Mouse (Mus musculus): ENCODE results near the gene Nmrk2.

Nmrk2 gene

DNA sequence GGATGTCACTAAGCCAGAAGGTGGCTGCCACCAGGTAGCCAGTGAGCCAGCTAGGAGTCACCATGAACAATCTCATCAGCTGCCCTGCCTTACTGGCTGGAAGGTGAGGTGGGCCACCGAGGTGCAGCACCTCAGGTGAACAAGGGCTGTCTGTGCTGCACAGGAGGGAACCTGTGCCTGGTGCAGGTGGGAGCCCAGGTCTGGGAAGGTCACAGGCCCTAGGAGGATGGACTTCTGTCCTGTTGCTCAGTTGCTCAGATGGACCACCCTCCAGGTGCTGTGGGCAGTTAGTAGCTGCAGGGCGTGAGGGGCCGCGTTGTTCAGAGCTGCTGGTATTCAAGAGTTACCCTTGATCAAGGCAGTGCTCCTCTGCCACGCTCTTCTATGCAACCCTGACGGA, 15.0 kb upstream of the Nmrk2 start:
- DNase-seq (ENCODE audit: low spot score in 2 of 2), result no peak

DNA sequence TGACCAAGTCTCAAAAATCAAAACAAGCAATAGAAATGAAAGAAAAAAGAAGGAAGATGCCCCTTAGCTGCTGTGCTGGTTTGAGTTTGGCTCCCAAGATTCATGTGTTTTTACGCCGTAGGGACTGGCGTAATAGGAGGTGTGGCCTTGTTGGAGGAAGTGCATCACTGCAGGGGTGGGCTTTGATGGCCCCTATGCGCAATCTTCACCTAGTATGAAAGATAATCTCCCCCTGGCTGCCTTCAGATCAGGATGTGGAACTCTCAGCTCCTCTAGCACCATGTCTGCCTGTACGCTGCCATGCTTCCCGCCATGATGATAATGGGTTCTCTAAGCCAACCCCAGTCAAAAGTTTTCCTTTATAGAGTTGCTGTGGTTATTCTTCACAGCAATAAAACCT, 14.4 kb upstream of the Nmrk2 start:
- no peak for DNase-seq (ENCODE audit: low spot score in 2 of 2)

DNA sequence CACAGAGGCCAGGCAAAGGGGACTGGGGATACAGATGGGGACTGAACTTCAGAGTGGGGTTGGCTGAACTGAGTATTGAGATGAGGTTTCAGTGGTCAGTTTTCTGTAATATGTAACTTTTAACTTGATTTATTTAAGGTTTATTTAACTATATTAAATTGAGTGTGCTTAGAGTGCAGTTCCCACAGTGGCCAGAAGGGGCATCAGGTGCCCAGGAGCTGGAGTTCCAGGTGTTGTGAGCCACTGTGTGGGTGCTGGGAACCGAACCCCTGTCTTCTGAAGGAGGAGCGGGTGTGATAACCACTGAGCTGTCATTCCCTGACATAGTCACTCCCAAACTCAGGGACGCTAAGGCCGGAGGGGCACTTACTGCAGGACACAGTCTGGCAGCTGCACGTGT, 8.3 kb upstream of the Nmrk2 start:
- no peak for DNase-seq (ENCODE audit: low spot score in 2 of 2)

DNA sequence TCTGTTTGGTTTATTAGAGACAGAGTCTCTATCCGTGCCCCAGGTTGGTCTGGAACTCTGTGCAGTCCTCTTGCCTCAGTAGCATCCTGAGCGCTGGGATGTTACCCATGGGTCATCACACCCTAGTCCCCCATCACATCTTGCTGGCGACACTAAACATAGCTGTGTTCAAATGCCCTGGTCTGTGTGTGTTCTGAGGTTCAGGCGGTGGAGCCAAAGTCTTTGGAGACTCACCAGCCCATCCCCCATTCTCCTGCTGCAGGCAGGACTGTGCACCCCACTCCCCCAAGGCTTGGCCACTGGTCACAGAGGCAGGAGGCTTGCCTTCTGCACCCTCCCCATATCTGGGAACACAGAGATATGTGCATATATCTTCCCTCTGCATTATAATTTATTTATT, 2.3 kb upstream of the Nmrk2 start:
- DNase-seq (ENCODE audit: low spot score in 2 of 2), result no peak

DNA sequence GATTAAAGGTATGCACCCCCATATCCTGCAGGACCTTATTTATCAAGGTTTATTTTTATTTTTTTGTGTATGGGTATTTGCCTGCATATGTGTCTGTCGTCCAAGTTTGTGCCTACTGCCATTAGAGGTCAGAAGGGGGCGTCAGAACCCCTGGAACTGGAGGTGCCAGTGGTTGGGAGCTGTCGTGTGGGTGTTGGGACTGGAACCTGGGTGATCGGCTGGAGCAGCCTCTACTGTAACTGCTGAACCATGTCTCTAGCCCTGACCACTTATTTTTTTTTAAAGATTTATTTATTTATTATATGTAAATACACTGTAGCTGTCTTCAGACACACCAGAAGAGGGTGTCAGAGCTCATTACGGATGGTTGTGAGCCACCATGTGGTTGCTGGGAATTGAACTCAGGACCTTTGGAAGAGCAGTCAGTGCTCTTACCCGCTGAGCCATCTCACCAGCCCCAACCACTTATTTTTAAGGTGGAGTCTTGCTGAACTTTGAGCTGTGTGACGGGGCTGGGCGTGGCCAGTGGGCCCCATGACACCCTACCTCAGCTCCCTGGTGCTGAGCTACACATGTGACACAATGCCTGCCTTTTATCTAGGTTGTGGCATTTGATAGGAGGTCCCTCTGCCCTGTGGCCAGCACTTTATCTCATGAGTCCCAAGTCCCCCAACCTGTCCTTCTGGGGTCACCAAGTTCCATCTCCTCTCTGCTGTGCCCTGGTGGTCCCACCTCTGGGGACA, 1.3 kb upstream of the Nmrk2 start:
- DNase-seq (ENCODE audit: low spot score in 2 of 2), result no peak

DNA sequence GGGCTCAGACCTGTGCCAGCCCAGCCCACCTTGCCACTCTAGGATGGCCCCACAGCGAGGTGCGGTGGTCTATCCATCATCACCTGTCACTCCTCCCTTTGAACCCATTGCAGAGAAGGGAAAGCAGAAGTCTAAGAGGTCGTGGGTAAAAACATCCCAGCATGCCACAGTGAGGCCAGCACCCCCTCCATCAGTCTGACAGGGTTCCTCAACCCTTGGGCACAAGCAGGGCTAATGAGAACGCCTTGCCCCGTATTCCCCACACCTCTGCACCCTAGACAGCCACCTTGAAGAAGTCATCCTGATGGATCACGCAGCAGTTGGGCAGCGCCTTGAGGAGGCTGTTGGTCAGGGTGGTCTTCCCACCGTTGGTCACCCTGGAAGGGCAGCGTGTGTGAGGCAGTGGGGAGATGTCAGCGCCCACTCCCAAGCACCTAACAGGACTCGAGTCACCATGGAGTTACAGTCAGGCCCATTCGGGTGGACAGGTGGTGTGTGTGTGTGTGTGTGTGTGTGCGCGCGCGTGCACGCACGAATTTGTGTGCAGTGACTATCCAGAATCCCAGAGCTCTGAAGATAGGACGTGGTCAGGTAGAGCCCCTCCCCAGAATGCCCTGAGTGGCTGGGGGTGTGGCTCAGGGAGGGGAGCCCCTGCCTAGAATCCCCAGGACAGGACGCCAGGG, 1.1 kb downstream of the Nmrk2 start:
- DNase-seq (ENCODE audit: low spot score in 2 of 2), result no peak

DNA sequence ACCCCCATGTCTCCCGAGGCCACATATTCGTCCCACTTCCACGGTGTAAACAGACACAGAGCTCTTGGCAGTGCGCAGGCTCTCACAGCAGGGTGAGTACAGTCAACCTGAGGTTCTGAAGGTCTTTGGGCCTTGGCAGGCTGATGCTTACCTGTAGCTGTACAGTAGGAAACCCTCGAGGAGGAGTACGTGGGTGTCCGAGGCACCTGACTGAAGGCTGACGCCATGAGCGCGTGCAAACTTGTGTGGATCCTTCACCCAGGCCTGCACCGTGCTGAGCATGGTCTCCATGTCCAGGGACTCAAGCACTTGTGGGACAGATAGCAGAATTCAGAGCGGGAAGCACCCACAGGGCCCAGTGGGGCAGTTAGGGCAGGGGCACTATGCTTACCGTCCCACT, 1.7 kb downstream of the Nmrk2 start:
- DNase-seq (ENCODE audit: low spot score in 2 of 2), result no peak

DNA sequence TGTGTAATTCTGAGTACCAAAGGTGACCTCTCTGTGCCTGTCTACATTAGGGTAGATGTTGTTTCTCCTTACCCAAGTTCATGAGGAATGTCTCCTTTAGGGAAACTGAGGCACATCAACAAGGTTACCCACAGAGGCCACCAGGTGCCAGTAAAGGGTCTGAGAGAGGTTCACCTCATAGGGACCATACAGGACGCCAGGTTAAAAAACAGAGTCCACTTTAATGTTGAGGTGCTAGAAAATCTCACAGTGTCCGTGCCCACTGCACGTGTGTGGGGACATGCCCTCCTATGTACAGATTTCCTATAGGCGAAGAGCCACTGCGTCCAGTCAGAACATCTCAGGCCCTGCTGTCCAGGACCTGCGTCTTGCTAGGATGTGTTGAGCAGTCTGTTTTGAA, 2.9 kb downstream of the Nmrk2 start:
- DNase-seq (ENCODE audit: low spot score in 2 of 2), result no peak

DNA sequence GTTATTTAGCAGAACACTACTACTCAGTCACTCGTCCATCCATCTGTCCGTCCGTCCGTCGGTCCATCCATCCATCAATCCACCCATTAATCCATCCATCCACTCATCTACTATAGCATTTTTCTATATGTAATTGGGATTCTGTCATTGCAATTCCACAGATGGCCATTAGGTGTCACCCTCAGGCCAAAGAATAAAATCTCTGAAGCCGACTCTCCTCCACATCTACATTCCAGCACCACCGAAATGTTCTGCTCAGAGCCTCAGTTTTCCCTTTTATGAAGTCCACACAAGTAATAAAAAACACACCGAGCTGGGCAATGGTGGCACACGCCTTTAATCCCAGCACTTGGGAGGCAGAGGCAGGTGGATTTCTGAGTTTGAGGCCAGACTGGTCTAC, 3.6 kb downstream of the Nmrk2 start:
- DNase-seq (ENCODE audit: low spot score in 2 of 2), result peak in 1 of 2 experiments; percentile 60

DNA sequence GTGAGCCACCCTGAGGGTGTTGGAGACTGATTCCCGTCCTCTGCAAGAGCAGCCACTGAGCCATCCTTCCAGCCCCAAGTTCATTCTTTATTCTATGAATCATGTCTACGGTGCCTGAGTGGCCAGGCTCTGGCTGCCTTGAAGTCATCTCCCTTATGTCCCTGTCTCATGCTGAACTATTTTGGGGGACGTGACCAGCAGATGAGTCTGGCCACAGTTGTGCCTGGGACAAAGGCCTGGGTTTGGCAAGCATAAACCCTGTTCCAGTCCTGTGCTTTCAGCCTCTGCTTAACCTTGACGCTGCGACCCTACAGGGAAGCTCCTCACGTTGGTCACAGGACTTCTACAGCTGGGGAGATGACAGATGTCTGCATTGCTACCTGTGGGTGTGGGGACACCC, 4.5 kb downstream of the Nmrk2 start:
- DNase-seq (ENCODE audit: low spot score in 2 of 2), result no peak

DNA sequence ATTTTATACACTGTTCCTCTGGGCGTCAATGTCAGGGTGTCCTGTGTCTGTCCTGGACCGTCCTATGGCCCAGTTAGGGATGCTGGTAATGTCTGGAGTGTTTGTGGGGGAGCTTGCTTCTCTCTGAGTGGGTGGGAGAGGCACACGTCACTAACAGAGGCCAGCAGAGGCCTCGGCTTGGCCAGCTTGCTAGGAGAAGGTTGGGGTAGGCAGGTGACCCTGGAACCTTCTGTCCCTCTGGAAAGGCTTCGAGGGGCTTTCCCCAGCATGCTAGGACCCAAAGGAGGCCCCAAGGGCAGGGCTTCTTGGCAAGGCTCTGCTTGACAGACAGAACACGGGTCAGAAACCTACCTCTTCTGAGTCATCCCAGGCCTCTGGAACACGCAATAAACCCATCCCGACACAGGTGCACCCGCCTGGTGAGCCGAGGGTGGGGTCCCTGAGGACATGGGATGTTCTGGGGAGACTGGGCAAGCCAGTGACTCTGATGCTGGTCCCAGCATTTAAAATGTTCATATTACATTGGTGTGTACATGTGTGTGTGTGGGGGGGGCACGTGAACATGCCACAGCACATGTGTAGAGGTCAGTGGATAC, 5.3 kb downstream of the Nmrk2 start:
- DNase-seq (ENCODE audit: low spot score in 2 of 2), result no peak

DNA sequence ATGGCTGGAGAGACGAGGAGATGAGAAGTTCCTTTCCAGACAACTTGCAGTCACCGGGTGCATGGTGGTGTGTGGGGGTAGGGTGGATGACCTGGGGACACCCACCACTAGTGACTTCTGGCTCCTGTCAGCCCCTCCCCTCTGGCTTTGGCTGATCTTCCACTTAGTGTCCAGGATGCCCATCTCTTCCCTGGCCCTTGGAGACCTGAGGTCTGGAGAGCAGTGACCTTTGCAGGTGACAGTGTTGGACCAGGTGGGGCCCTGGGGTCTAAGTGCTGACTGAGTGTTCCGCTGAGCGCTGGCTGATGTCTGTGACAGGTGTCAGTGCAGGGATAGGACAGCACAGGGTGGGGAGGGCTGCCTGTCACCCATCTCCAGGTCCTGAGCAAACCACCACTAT, 6.6 kb downstream of the Nmrk2 start:
- DNase-seq (ENCODE audit: low spot score in 2 of 2), result no peak

DNA sequence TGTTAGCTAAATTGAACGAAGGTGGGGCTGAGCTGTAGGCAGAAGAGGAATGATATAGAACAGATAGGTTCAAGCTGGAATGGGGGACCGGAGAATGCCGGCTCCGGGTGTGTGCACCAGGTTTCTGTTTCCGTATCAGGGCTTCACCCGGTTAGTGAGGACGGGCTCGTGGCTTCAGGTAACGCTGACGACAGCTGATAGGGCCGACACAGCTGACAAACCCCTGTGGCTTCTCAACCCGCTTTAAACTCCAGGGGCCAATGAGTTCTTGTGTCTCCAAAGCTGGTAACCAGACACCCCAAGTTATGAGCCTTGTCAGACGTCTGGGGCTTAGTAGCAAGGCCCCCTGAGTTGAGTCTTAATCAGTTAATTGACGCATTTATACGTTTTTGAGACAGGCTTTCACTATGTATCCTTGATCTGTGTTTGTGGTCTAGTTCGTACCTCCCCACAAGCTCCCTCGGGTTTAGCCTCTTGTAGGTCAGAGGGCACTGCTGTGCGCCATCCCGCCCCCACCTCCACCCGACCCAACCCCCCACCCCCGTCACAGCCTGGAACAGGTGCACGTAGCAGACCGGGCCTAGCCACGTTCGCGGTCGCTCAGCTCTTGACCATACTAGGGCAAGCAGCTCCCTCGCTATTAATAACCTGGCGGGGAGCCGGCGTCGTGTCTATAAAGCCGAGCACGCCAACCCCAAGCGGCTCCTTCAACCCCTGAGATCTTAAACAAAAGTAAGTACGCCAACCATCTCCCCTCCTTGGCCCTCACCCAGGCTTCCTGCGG, 7.7 kb downstream of the Nmrk2 start:
- peak; percentile 73 to 74 for DNase-seq (ENCODE audit: low spot score in 2 of 2)

DNA sequence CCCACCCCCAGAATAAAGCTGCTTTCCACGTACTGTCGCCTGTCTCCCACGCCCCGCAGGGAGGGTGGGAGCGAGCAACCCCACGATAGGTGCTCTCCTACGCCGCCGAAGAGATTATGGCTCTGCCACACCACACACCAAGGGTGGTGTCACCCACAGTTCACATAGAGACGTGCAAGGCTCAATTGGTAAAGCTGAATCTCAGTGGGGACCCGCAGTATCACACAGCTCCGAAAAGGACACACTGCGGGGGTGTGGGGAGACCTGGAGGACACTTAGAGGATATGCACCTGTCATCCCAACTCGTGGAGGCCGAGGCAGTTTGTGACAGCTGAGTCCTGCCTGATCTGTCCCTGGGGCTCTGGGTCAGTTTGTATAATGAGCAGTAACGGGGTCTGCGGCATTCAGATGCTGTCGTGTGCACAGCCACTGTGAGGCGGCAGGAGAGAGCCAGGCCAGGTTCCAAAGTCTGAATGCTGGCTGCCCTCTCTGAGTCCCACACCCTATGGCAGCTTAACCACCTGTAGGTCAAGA, 8.8 kb downstream of the Nmrk2 start:
- peak in 1 of 2 experiments; percentile 41 for DNase-seq (ENCODE audit: low spot score in 2 of 2)

DNA sequence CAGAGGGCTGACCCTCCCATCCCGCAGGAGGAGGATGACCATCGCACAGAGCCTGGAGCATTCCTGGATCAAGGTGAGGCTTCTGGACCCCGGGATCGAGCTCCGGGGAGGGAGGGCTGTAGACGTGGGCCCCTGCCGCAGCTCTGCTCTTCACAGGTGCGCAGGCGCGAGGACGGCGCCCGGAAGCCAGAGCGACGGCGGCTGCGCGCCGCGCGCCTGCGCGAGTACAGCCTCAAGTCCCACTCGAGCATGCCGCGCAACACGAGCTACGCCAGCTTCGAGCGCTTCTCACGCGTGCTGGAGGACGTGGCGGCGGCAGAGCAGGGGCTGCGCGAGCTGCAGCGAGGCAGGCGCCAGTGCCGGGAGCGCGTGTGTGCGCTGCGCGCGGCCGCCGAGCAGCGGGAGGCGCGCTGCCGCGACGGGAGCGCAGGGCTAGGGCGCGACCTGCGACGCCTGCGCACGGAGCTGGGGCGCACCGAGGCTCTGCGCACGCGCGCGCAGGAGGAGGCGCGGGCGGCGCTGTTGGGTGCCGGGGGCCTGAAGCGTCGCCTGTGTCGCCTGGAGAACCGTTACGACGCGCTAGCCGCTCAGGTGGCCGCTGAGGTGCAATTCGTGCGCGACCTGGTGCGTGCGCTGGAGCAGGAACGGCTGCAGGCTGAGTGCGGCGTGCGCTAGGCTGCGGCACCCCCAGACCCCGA, 9.4 kb downstream of the Nmrk2 start:
- peak; percentile 85 to 87 for DNase-seq (ENCODE audit: low spot score in 2 of 2)

DNA sequence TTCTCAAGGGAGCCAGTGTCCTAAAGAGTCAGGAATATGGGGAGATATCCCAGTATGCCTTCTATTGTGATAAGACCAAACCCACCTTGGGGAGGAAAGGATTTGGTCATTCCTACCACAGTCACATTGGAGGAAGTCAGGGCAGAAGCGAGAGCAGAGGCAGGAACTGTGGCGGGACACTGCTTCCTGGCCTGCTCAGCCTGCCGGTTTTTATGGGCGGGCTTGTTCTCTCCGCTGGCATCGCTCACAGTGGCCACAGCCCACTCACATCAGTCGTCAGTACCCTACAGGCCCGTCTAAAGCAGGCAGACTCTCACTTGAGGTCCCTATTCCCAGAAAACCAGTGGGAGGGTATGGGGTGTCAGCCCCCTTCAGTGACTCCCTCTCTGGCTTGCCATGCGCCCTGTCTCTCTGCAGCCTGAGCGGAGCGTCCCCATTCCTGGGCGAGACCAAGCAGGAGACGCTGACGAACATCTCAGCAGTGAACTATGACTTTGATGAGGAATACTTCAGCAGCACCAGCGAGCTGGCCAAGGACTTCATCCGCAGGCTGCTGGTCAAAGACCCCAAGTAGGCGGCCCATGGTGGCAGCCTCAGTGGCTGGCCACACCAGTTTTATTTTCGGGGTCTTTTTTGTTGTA, 10.4 kb downstream of the Nmrk2 start:
- DNase-seq (ENCODE audit: low spot score in 2 of 2), result no peak

DNA sequence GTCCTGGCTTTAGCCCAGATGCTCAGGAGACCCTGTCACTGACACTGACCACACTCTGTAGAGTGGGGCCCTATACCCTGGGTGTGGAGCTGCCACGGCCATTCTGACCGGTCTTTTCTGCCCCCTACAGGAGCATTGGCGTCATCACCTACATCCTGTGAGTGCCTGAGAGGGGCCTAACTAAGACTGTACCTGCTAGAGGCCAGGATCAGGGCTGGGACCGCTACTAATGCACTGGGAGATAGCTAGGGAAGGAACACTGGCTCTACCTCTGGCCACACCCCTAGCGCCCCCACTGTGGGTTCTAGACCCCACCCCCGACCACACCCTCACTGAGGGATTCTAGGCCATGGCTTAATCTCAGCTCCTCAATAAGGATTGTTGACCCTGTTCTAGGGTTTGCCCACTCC, 10.9 kb downstream of the Nmrk2 start:
- DNase-seq (ENCODE audit: low spot score in 2 of 2), result no peak

DNA sequence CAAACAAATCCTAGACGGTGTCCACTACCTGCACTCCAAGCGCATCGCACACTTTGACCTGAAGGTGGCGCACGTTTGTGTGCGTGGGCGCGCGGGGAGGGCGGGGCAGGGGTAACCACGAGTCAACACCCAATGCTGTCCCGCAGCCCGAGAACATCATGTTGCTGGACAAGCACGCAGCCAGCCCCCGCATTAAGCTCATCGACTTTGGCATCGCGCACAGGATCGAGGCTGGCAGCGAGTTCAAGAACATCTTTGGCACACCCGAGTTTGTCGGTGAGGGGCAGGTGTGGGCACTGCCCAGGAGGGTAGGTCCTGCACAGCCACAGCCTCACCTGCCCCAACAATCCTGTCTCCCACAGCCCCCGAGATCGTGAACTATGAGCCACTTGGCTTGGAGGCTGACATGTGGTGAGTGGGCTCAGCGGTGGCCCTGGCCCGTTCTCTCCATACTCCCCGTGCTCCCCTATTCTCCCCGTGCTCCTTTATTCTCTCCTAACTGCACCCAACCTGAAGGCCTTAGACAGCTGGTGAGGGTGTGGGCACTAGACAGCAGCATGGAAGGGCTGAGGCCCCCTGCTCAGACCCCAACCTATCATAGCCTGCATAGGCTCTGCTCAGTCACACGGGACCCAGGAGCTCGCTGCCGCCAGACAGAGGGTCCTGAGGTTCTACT, 11.5 kb downstream of the Nmrk2 start:
- DNase-seq (ENCODE audit: low spot score in 2 of 2), result no peak

DNA sequence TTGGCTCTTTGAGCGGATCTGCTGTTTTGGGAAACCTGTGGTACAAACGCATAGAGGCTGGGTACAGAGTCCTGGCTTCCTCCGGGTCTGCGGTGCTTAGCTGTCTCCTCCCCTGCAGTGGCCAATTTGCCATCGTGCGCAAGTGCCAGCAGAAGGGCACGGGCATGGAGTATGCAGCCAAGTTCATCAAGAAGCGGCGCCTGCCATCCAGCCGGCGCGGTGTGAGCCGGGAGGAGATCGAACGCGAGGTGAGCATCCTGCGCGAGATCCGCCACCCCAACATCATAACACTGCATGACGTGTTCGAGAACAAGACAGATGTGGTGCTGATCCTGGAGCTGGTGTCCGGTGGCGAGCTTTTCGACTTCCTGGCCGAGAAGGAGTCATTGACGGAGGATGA, 12.0 kb downstream of the Nmrk2 start:
- DNase-seq (ENCODE audit: low spot score in 2 of 2), result no peak

DNA sequence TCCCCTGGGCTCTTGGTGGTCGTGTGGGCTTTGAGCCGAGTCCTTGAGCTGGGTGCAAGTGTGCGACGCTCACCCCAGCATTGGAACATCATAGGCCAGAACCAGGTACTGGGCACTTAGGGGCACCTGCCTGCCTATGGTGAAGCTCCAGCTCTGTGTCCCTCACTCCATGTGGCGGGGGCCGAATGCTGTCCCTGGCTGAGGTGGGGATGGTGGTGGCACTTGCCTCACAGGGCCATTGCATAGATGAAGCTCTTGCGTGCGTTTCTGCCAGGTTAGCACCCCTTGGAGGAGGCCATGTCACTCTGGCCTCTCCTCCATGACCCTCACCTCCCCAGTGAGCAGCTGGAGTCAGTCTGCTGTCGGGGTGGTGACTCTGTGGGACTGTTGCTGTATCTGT, 14.7 kb downstream of the Nmrk2 start:
- DNase-seq (ENCODE audit: low spot score in 2 of 2), result no peak
